Mouse (Mus musculus): ENCODE data around the gene Pask.
A peak's percentile ranks its signal among the peaks of the same experiment; 100 is the strongest.

The Pask gene

DNA sequence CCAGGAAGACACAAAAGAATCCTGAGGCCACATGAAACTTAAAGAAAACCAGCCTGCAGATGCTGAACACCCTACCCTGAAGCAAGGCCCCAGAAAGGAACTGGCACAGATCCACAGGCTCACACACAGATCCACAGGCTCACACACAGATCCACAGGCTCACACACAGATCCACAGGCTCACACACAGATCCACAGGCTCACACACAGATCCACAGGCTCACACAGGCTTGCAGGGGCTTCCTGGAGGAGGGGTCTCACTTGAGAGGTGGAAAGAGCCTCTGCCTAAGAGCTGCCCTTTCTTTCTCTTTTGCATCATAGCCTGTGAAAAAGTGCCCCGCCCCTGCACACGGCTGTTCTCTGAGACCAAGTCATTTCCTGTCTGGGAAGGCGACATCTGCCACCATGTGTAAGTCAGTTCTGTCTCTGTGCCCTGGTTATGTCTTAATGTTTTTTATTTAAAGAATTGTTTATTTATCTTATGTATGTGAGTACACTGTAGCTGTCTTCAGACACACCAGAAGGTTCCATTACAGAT lies 53.5 kb downstream of the Pask start:
- DNase-seq (ENCODE audit: low read depth) = peak; percentile 70

DNA sequence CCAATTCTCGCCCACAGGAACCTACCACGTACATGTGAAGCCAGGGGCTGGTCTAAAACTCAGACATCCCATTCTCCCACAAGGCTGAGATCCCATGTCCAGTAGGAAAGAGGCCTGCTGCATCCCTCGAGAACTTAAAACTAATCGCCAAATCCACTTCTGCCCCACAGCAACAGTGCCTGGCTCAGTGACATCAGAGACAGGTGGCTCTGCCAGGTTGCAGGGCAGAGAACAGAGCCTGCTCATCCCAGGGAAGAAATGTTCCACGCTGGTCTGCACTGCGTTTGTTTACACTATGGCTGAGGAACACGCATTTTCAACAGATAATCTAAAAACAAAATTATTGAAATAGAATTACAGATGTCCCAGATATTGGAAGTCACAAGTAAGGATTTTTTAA lies 66.2 kb downstream of the Pask start:
- no peak for DNase-seq (ENCODE audit: low read depth)

- no peak for DNase-seq (ENCODE audit: low read depth)
These were observed 67.7 kb downstream of the Pask start for GRCm38 (mm10) chr1:93275561-93275960.

DNA sequence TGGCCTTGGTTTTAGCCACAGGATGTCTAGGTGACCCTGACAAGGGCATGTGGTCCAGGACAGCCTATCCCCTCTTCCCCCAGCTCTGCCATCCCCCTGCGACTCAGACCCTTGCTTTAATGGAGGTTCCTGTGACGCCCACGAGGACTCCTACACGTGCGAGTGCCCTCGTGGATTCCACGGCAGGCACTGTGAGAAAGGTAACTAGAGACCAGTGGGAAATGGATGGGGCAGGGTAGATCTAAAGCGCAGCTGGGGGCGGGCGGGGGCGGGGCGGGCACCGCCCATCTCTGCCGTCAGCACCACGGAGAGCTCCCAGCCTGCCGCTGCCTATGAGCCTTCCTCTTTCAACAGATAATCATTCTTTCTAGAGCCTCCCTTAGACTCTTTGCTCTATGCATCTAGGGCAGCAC lies 70.9 kb downstream of the Pask start:
- peak; percentile 35 for DNase-seq (ENCODE audit: low read depth)

DNA sequence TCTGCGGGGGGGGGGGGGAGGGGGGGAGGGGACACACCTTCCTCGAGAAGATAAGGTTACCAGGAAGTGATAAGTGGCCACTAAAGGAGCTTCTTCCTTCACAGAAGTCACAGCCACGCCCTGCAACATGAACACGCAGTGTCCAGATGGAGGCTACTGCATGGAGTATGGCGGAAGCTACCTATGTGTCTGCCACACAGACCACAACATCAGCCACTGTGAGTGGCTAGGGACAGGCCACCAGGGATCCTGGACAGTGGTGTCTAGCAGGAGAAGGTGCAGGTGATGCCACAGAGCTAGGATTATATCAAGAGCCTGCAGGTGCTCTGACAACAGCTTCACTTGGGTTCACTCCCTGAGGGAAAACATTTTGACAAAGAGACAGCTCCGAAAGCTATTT lies 71.5 kb downstream of the Pask start:
- DNase-seq (ENCODE audit: low read depth) = no peak

- DNase-seq (ENCODE audit: low read depth) = no peak
These were observed 72.6 kb downstream of the Pask start for GRCm38 (mm10) chr1:93270516-93271240.

DNA sequence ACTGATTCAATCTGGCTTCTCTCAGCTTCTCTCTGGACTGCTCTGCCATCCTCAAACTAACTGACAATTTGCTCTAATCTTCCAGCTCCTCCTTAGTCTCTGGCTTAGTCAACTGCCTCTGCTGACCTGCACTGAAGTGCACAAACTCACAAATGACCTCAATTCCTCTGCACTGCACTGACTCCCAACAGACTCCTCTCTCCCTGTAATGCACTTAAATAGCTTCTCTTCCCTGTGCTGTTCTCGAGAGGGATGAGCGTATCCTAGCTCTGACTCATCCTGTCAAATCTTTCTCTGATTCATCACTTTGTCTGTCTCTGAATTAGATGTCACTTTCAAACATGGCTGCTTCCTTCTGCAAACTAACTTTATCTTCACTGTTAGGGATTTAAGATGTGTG lies 75.0 kb downstream of the Pask start:
- DNase-seq (ENCODE audit: low read depth) = no peak

DNA sequence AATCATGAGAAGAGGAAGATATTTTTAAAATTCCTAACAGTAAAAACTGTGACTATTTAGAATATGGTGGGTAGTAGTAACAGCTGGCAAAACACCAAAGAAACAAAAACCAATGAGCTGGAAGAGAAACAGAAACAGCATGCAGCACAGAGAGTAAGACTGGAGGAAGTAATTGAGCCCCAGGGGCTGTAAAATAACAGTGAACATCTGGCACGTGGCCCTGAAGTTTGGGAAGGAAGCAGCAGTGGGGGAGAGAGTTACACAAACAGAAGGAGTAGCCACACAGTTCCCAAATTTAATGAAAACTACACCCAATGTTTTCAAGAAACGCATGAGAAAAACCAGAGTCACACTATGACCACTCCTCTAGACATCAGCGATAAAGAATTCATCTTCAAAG lies 76.1 kb downstream of the Pask start:
- no peak for DNase-seq (ENCODE audit: low read depth)

Measured in 416B (cell line).